Mouse (Mus musculus) spleen, postnatal 4 days (tissue): ENCODE results near the gene Gnat1.

ENCODE experiments used
- DNase-seq, 2 experiments: peaks; one replicate each; pipeline ENCODE4 v3.0.0; 2022; ENCODE audit warnings: low spot score in 2 of 2

The Gnat1 gene

GRCm38 (mm10) chr9:107700114-107700571, 20.6 kb upstream of the Gnat1 start:
- no peak for DNase-seq

DNA sequence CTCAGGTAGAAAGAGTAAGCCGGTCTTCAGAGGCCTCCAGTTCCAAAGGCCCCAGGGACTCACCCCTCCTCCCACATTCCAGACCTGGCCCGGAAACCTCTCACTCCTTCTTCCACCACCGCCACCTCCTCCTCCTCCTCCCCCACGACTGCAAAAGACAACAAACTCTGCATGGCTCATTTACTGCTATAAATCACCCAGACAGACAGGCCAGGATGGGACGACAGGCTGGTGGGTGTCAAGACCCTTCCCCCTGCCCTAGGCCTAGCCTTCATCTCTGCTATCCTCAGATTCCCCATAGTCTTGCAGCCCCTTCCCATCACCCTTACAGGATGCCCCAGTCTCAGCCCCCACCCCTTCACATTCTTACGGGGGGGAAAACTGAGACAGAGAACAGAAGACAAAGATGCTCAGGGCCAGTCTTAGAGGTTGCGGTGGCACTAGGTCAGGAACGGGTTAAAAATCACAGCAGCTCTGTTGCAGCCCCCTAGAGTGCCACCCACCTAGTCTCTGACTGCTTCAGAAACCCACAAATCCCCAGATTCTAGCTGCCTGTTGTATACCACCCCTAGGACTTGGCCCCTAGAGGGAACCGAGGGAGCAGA, 20.0 kb upstream of the Gnat1 start:
- no peak for DNase-seq

GRCm38 (mm10) chr9:107698611-107699190, 19.2 kb upstream of the Gnat1 start:
- no peak for DNase-seq

DNA sequence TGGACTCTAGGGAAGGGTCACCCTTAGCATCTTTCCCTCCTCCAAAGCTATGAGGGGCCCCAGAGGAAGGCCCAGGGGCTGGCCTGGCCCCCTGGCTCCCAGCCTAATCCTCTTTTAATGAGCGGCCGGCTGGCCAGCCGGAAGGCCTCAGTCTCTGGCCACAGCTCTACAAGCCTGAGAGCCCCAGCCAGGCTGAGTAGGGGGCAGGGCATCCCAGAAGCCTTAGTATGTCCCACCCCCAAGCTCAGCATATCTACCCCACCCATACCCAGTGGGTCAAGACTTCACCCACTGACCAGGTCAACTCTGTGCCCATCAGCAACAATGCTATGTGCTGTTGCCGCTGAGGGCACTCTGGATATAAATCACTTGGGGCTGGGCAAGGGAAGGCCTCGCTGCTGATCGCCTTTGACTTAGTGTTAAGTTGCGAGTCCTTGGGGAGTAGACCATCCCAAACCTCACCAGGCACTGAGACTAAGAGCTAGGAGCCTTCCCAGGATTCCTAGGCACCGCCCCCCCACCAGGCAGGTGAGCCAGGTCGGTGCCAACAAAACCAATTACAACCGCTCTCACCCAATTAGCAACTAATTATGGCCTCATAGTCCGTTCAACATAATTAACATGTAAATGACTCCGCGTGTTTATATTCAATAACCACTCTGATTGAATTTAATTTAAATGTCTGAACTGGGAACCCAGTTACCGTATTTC, 18.5 kb upstream of the Gnat1 start:
- no peak for DNase-seq

- DNase-seq, result no peak
These were observed 17.5 kb upstream of the Gnat1 start for GRCm38 (mm10) chr9:107696845-107697610.

DNA sequence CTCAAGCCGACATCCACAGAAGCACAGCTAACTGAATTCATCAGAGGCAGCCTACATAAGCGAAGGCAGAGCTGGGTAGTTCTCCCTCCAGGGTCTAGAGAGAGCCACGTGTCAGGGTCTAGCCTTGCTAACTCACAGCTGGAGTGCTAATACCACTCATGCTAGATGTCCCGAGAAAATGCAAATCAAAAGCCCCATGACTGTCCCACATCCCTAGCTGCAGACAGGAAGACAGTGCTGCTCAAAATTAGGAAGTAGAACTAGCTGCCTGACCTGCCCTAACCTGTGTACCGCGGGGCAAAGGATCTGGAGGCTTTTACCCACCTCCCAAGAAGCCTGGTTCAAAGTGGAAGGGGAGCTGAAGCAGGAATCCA, 16.6 kb upstream of the Gnat1 start:
- no peak for DNase-seq

DNA sequence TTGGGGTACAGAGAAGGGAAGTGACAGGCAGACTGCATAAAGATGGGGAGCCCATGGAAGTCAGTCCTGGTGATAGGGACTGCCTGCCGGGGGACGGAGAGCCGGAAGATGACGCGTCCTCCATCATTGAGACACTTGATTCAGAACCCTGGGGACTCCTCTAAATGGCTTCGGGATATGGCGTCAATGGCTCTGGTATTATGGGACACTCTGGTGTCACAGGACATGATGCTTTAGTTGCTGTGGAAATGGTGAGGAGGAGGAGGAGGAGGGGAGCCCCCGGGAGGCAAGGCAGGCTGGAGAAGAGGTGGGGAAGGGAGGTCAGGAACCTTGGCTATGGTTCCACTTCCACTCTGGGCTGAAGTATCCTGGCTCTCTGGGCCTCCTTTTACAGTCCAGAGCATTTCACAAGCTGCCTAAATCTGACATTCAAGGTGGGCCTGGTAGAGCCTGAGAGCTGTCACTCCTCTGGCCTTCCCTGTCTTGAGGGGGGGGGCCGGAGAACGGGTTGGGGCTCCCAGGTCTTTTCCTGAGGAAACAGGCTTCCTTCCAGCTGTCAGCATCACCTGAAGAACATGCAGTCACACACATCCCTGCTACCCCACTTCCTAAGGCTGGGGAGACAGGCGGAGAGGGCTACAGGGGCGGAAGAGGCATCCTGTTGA, 16.1 kb upstream of the Gnat1 start:
- no peak for DNase-seq

DNA sequence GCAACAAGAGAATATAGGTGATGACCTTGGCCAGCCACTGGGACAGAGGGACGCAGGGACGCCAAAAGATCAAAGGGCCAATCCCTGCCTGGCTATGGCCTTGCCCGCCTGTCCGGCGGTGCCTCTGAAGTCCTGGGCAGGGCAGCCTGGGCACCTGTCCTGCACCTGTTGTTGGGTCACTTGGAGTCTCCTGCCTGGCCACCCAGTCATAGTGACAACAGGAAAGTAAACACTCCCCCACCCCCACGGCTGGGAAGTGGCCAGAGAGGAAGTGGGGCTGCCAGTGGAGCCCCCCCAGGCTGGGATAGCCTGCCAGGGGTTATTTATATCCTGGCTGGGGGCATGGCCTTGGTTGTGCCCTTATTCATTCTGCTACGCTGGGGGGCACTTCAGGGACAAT, 15.1 kb upstream of the Gnat1 start:
- DNase-seq, result no peak

DNA sequence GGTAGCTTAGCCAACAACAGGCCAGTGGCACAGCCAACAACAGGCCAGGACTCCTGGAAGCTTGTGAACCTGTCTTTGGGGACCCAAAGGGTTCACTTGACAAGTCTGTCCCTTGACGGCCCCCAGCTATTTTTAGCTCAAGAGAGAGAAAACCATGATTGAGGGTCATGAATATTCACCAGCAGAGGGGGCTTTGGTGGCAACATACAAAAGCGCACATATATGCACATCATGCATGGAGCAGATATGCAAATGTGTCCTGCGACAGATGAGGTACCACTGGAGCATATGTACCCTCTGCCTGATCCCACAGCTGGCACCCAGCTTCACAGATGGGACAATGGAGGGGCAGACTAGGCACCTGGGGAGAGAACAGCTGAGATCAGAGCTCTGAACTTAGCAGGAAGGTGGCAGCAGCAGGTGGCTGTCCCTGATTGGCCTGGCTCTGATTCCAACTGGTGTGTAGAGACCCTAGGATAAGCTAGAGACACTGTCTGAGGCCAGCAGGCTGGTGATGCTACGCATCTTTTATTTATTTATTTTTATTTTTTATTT, 14.0 kb upstream of the Gnat1 start:
- DNase-seq, result no peak

- no peak for DNase-seq
These were observed 13.3 kb upstream of the Gnat1 start for GRCm38 (mm10) chr9:107692785-107693184.

DNA sequence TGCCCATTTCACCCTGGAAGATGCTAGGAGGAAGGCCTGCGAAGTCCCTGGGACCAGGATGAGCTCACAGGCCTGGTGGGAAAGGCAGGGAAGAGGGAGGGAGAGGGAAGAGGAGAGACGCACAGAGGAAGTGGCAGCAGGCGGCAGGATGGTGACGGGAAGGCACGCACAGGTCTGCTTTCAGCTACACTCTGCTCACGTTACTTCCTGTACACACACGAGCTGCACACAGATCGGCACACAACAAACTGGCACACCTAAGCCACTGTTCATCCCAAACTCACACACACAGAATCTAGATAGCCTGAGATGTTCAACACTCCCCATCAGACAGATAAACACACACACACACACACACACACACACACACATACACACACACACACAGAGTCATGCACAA, 10.9 kb upstream of the Gnat1 start:
- DNase-seq, result no peak

GRCm38 (mm10) chr9:107688939-107689338, 9.4 kb upstream of the Gnat1 start:
- no peak for DNase-seq

DNA sequence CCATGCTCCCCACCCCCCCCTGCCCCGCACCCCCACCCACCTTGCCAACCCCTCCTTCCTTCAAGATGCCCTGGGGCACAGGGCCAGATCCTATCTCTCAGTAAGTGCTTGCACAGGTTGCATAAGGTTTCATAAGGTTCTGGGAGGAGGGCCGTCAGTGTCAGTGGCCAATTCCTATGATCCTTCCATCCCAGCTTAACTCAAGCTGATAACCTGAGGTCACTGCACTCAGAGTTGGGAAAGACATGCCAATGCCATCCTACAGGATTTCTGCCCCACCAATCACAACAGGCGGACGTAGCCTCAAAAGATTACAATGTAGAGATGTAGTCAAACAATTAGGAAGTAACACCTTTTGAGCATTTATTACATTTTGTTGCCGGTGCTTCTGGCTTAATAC, 8.9 kb upstream of the Gnat1 start:
- no peak for DNase-seq

GRCm38 (mm10) chr9:107685231-107685981, 5.9 kb upstream of the Gnat1 start:
- DNase-seq, result peak; percentile 41 to 79

DNA sequence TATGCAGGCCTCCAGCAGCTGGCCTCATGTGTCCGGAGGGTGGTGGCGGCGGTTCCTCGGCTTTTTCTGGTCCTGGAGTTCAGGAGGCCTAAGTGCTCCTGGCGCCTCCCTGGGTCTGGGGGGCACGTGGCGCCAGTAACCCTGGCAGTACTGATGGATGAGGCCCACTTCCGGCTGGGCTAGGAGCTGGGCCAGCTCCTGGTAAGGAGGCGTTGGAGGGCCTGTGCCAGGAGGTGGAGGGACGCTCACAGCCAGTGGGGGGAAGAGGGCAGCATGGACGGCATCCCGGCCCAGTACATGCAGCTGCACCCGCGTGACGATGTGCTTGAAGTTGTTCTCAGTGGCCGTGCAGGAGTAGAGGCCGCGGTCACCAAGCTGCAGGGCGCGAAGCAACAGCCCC, 2.9 kb upstream of the Gnat1 start:
- no peak for DNase-seq

DNA sequence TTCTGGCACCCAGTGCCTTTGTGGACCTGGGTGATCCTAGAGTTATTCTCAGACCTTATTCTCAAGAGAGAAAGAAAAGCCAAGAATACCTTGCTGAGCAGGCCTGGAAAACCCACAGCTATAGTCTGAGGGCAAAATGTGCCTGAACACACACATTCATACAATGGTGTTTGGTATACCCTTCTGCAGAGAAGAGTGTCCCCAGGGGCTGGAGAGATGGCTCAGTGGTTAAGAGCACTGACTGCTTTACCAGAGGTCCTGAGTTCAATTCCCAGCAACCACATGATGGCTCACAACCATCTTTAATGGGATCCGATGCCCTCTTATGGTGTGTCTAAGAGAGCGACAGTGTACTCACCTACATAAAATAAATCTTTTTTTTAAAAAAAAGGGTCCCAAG, 651 bp downstream of the Gnat1 start:
- no peak for DNase-seq

DNA sequence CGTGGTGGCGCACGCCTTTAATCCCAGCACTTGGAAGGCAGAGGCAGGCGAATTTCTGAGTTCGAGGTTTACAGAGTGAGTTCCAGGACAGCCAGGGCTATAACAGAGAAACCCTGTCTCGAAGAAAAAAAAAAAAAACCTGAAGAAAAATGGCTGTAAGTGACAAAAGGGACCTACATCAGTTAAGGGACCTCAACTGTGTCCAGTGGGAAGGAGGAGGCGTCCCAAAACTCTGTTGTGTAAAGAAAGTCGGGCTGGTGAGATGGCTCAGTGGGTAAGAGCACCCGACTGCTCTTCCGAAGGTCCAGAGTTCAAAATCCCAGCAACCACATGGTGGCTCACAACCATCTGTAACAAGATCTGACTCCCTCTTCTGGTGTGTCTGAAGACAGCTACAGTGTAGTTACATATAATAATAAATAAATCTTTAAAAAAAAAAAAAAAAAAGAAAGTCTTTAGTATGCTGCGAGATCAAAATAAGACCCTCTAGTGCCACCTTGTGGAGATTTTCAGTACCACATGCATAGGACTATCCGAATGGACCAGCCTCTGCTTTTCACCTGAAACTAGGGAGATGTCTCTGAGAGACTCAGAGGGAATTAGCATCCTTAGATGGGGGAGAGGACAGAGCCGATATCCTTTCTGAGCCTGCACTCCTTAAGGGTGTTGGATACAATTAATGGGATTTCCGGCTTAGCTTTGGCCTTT, 1.5 kb downstream of the Gnat1 start:
- DNase-seq, result peak; percentile 70 to 89

- DNase-seq, result peak; percentile 50 to 81
These were observed 2.3 kb downstream of the Gnat1 start for GRCm38 (mm10) chr9:107677091-107677784.

- DNase-seq, result no peak
These were observed 3.2 kb downstream of the Gnat1 start for GRCm38 (mm10) chr9:107676302-107676701.
